ENCODE assay signal across 16 mouse cellular contexts in genomic region chr9:25854545-25854944, GRCm38 (mm10).
"Had no signal": no experiment of that assay in that cellular context is flagged by ENCODE, and none has a peak within 500 bp of the region (broad histone marks: within the 10 kb centered on the region; RNA-seq: fewer than 3 reads in every experiment).

No protein-coding gene starts in this region.

- H3K36me3 ChIP-seq: midbrain, embryonic 10.5 days; midbrain, embryonic 12.5 days; neural tube, embryonic 13.5 days; neural tube, embryonic 15.5 days; stomach, embryonic 15.5 days had no signal

- H3K4me3 ChIP-seq: midbrain, embryonic 10.5 days; midbrain, embryonic 12.5 days; myocyte; neural tube, embryonic 13.5 days; neural tube, embryonic 15.5 days; stomach, embryonic 15.5 days had no signal

- H3K4me1 ChIP-seq: midbrain, embryonic 10.5 days; midbrain, embryonic 12.5 days; neural tube, embryonic 13.5 days; neural tube, embryonic 15.5 days; stomach, embryonic 15.5 days had no signal

- H3K27me3 ChIP-seq: midbrain, embryonic 12.5 days; neural tube, embryonic 13.5 days; neural tube, embryonic 15.5 days; stomach, embryonic 15.5 days had no signal

- DNase-seq: lung, adult 18-20 months; lung, embryonic 14.5 days; lung, postnatal 10 days; lung, postnatal 4 days; midbrain, embryonic 14.5 days; right cerebral cortex, postnatal 14 days; thymus, adult 18-20 months; thymus, postnatal 14 days; thymus, postnatal 36 days had no signal

- H3K27ac ChIP-seq: midbrain, embryonic 10.5 days; midbrain, embryonic 12.5 days; neural tube, embryonic 13.5 days; neural tube, embryonic 15.5 days; stomach, embryonic 15.5 days; stomach, postnatal 0 days had no signal

- H3K9me3 ChIP-seq: midbrain, embryonic 10.5 days; midbrain, embryonic 12.5 days; neural tube, embryonic 13.5 days; neural tube, embryonic 15.5 days; stomach, embryonic 15.5 days had no signal

- H3K9ac ChIP-seq: lung, embryonic 14.5 days; midbrain, embryonic 12.5 days; neural tube, embryonic 13.5 days; neural tube, embryonic 15.5 days; stomach, embryonic 15.5 days had no signal
